Mouse (Mus musculus): Measurements from ENCODE around the gene Lpar5.
A peak's percentile ranks its signal among the peaks of the same experiment; 100 is the strongest.

Gene Lpar5

GRCm38 (mm10) chr6:125119387-125119786, 51.7 kb downstream of the Lpar5 start:
- no peak for DNase-seq (ENCODE audit: low read depth, low spot score)

- no peak for DNase-seq (ENCODE audit: low read depth, low spot score)
Observed at GRCm38 (mm10) chr6:125128724-125129123, 61.0 kb downstream of the Lpar5 start.

- DNase-seq (ENCODE audit: low read depth, low spot score) = no peak
Observed at GRCm38 (mm10) chr6:125129710-125130402, 62.1 kb downstream of the Lpar5 start.

- DNase-seq (ENCODE audit: low read depth, low spot score) = peak; percentile 78
Observed at GRCm38 (mm10) chr6:125131302-125132156, 63.8 kb downstream of the Lpar5 start, which contains the start of gene Nop2. Nop2 (plus strand) TSS chr6:125131909.
